Mouse (Mus musculus): ENCODE data around the gene Orai1.

Orai1 gene

GRCm38 (mm10) chr5:123067395-123067995 is 52.6 kb downstream of the Orai1 start:
- no peak for DNase-seq (ENCODE audit: extremely low spot score)

- no peak for DNase-seq (ENCODE audit: extremely low spot score)
Observed at GRCm38 (mm10) chr5:123068115-123068514, 53.2 kb downstream of the Orai1 start, which contains the start of gene Tmem120b. Tmem120b (plus strand) TSS chr5:123068415.

- no peak for DNase-seq (ENCODE audit: extremely low spot score)
Observed at GRCm38 (mm10) chr5:123068714-123069113, 53.8 kb downstream of the Orai1 start.

- DNase-seq (ENCODE audit: extremely low spot score): peak; percentile 90
Observed at GRCm38 (mm10) chr5:123075576-123076418, 60.9 kb downstream of the Orai1 start.

GRCm38 (mm10) chr5:123076419-123077281 is 61.8 kb downstream of the Orai1 start:
- no peak for DNase-seq (ENCODE audit: extremely low spot score)

GRCm38 (mm10) chr5:123079568-123079967 is 64.7 kb downstream of the Orai1 start:
- no peak for DNase-seq (ENCODE audit: extremely low spot score)

- DNase-seq (ENCODE audit: extremely low spot score): no peak
Observed at GRCm38 (mm10) chr5:123080041-123080440, 65.2 kb downstream of the Orai1 start.
